Comparison of ENCODE assay signal across 14 mouse cellular contexts in the genomic region with DNA sequence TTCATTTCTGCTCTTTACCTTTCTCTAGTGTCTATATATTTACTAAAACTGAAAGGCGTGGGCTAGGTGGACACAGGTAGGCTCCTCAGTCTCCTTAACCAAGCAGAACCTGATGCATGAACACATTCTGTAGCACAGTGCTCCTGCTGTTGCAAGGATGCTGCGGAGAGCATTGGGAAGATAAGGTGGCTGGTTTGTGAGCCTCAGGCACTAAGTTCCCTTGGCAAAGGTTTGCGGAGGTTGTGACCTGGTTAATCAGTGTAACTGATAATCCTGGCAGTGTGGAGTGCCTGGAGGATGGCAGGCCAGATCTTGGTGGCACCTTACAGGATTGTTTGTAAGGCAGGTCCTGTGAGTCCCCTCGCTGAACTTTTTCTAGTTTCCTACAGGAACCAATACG. TPM values are rescaled to one million over a fixed set of nuclear protein-coding genes. Genes with fewer than 3 reads are reported as not detected.
DNase-seq lines count a peak whose midpoint lies in the region; ATAC-seq and TF ChIP-seq lines count a peak whose summit lies in the region.
"Had no signal": no experiment of that assay in that cellular context is flagged by ENCODE, and none has a peak within 500 bp of the region (broad histone marks: within the 10 kb centered on the region; RNA-seq: fewer than 3 reads in every experiment).

No protein-coding gene starts in this region.

- WGBS in hindbrain, embryonic 13.5 days: 7% methylated on average over 5 of the region's 5 CpGs
- 7% methylated on average over 5 of the region's 5 CpGs for WGBS in midbrain, embryonic 16.5 days
- 15% methylated on average over 5 of the region's 5 CpGs for whole genome bisulfite sequencing in liver, embryonic 12.5 days (ENCODE audit: insufficient replicate concordance)

- no peak overlapping the region for H3K27ac ChIP-seq in hindbrain, embryonic 13.5 days
- H3K27ac ChIP-seq in midbrain, embryonic 16.5 days (ENCODE audit: low read length): peak overlapping the region; percentile 43; the same call in 1 of the 2 replicates
- no peak overlapping the region for H3K27ac ChIP-seq in gastrocnemius, adult 2 months
- H3K27ac ChIP-seq in liver, embryonic 12.5 days: no peak overlapping the region

- intact Hi-C loops in gastrocnemius, adult 2 months (cut with DNase I): no loop called here

- peak overlapping the region; percentile 55 for H3K4me3 ChIP-seq in hindbrain, embryonic 13.5 days
- peak overlapping the region; percentile 62 for H3K4me3 ChIP-seq in midbrain, embryonic 16.5 days (ENCODE audit: low read depth, low read length)
- H3K4me3 ChIP-seq in gastrocnemius, adult 2 months: no peak overlapping the region
- no peak overlapping the region for H3K4me3 ChIP-seq in liver, embryonic 12.5 days

- peak; percentile 21 for DNase-seq in cerebellum, adult 11-12 months
- DNase-seq in cerebellum, postnatal 25 days: peak; percentile 38 to 43
- no peak for DNase-seq in layer of hippocampus, postnatal 36 days
- DNase-seq in gastrocnemius, adult 2 months: no peak
- DNase-seq: gastrocnemius, postnatal 14 days; kidney, postnatal 25 days; thymus, postnatal 25 days had no signal

- peak overlapping the region; percentile 79 for H3K4me2 ChIP-seq in hindbrain, embryonic 13.5 days
- H3K4me2 ChIP-seq in midbrain, embryonic 16.5 days (ENCODE audit: low read length): peak overlapping the region; percentile 79
- no peak overlapping the region for H3K4me2 ChIP-seq in liver, embryonic 12.5 days

- no peaks in the 10 kb centered on the region for H3K36me3 ChIP-seq in hindbrain, embryonic 13.5 days
- H3K36me3 ChIP-seq in midbrain, embryonic 16.5 days (ENCODE audit: control insufficient read depth, insufficient read depth, low read length): no peaks in the 10 kb centered on the region
- H3K36me3 ChIP-seq in liver, embryonic 12.5 days: no peaks in the 10 kb centered on the region
- H3K36me3 ChIP-seq: G1E had no signal

- TF ChIP-seq CTCF in gastrocnemius, adult 2 months (IDR thresholded peaks at IDR 0.05): no peak

- no peak for ATAC-seq in cerebellum, adult (ENCODE audit: insufficient number of reproducible peaks, low FRiP score, low TSS enrichment)
- no peak for ATAC-seq in hindbrain, embryonic 13.5 days (ENCODE audit: low FRiP score)
- no peak for ATAC-seq in midbrain, embryonic 16.5 days
- ATAC-seq in liver, embryonic 12.5 days: no peak
- ATAC-seq: lung, postnatal 0 days had no signal

- no peaks in the 10 kb centered on the region for H3K9me3 ChIP-seq in hindbrain, embryonic 13.5 days
- H3K9me3 ChIP-seq in midbrain, embryonic 16.5 days (replicated peaks; ENCODE audit: control insufficient read depth, low read length, poor library complexity, severe bottlenecking): no peaks in the 10 kb centered on the region
- no peaks in the 10 kb centered on the region for H3K9me3 ChIP-seq in liver, embryonic 12.5 days (replicated peaks)

- H3K4me1 ChIP-seq in hindbrain, embryonic 13.5 days (replicated peaks): peaks cover 21% of the 10 kb centered on the region
- H3K4me1 ChIP-seq in midbrain, embryonic 16.5 days (ENCODE audit: control insufficient read depth, insufficient read depth, low read length): peaks cover 5% of the 10 kb centered on the region
- no peaks in the 10 kb centered on the region for H3K4me1 ChIP-seq in liver, embryonic 12.5 days

- peak overlapping the region; percentile 76; the same call in 1 of the 2 replicates for H3K9ac ChIP-seq in hindbrain, embryonic 13.5 days
- peak overlapping the region; percentile 42 for H3K9ac ChIP-seq in midbrain, embryonic 16.5 days (ENCODE audit: low read depth, low read length)
- no peak overlapping the region for H3K9ac ChIP-seq in liver, embryonic 12.5 days

- peaks cover 40% of the 10 kb centered on the region for H3K27me3 ChIP-seq in hindbrain, embryonic 13.5 days
- no peaks in the 10 kb centered on the region for H3K27me3 ChIP-seq in midbrain, embryonic 16.5 days (ENCODE audit: control insufficient read depth, insufficient read depth, low read depth, low read length)
- H3K27me3 ChIP-seq in liver, embryonic 12.5 days (replicated peaks): peaks cover 31% of the 10 kb centered on the region

RNA-seq across cellular contexts. Expression of a gene that starts 1.3 kb away (rescaled TPM):
- polyA plus RNA-seq in hindbrain, embryonic 13.5 days (2015; fragmentation: Nextera tagmentation; extraction: Ambion mirVana): 17.9 and 18.3 TPM in 2 replicates
- 31.3 and 36.7 TPM in 2 replicates for polyA plus RNA-seq in midbrain, embryonic 16.5 days (2015; fragmentation: Nextera tagmentation; extraction: Ambion mirVana)
- 10 to 100 TPM; 22.0 to 24.1 TPM for total RNA-seq in layer of hippocampus, postnatal 36 days (2021)
- not detected for total RNA-seq in gastrocnemius, adult 2 months (2021)
- 0.11 and 0.17 TPM in 2 replicates for polyA plus RNA-seq in liver, embryonic 12.5 days (2016; fragmentation: Nextera tagmentation; extraction: Ambion mirVana)
- total RNA-seq: heart, postnatal 25 days had no signal
- polyA plus RNA-seq: G1E had no signal

Comparison
In these comparisons a context has a peak if more than half of its experiments do, and no peak if none do; other contexts are left out.
1. DNase-seq: peak in cerebellum, adult 11-12 months (single experiment) and cerebellum, postnatal 25 days (2 of 2); none in layer of hippocampus, postnatal 36 days (0 of 2) and gastrocnemius, adult 2 months (single experiment).
2. H3K4me3 ChIP-seq: peak in hindbrain, embryonic 13.5 days (single experiment) and midbrain, embryonic 16.5 days (single experiment); none in gastrocnemius, adult 2 months (single experiment) and liver, embryonic 12.5 days (single experiment).
3. RNA of a gene that starts 1.3 kb away (polyA plus RNA-seq): 31.3 to 36.7 TPM in midbrain, embryonic 16.5 days and 17.9 to 18.3 TPM in hindbrain, embryonic 13.5 days; 0.11 to 0.17 TPM in liver, embryonic 12.5 days; every median in the first group is over 10 times any median in the second.